Mouse (Mus musculus): ENCODE data around the gene Fam3c. TPM values are rescaled to one million over a fixed set of nuclear protein-coding genes. Genes with fewer than 3 reads are reported as not detected.

Fam3c gene
- polyA plus RNA-seq, 1 experiment from 2014 or later: 47.0 TPM

DNA sequence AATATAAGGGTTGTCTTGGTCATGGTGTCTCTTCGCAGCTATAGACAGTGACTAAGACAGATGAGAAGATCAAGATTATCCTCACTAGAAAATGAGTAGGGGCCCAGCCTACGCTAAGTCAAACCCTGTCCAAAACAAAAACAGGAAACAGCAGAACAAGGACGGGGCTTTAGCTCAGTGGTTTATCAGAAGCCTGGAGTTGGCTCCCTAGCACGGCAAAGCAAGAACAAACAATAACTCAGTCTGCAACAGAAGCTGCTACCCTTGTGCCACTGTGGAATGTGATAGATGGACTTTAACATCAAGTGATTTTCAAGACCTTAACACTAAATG, 5.8 kb downstream of the Fam3c start:
- ATAC-seq (replicated peaks; ENCODE audit: insufficient number of reproducible peaks, low FRiP score, low TSS enrichment, low read depth) (no peak), DNase-seq (ENCODE audit: low spot score) (no peak)
- Histone ChIP-seq H3K27ac (replicated peaks; ENCODE audit: low read depth, low read length) (no peak overlapping the region), H3K4me3 (ENCODE audit: low read depth, low read length) (no peak overlapping the region), H3K36me3 (replicated peaks; ENCODE audit: control insufficient read depth, insufficient read depth, low read depth, low read length) (no peaks in the 10 kb centered on the region), H3K9me3 (replicated peaks; ENCODE audit: control insufficient read depth, low read length) (no peaks in the 10 kb centered on the region), H3K4me2 (ENCODE audit: low read depth, low read length) (no peak overlapping the region), H3K27me3 (ENCODE audit: control insufficient read depth, insufficient read depth, low read length) (no peaks in the 10 kb centered on the region), H3K4me1 (ENCODE audit: control insufficient read depth, insufficient read depth, low read length) (peaks cover 4% of the 10 kb centered on the region), H3K9ac (replicated peaks; ENCODE audit: low read length) (no peak overlapping the region)
- WGBS: 59% methylated on average over 4 of the region's 4 CpGs

DNA sequence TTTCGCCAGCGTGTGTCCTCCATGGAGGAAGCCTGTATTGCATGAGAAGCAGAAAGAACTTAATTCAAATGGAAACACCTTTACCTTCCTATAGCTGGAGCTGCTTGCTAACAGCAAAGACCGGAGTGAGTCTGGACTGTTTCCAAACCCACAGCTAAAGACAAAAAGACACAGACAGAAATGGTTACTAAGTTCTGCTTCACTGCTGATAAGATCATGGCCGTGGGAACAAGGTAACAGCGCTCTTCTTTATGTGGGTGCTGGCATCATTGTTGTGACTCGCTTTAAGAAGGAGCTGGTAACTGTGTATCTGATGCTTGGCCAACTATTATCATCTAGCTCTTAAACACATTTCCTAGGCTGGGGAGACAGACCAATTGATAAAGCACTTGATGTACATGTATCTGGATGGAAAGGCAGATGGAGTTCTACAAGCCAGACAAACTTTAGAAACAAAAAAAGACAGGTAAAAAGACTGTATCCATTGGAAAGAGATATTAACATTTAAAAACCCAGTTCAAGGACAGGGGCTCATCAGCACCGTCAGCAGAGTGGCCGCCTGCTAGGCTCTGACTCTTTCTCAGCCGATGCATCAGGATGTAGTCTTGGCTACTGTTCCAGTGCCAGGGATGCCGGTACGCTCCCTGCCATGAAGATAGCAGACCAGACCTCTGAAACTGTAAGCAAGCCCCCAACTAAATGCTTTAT, 6.4 kb downstream of the Fam3c start:
- ATAC-seq (replicated peaks; ENCODE audit: insufficient number of reproducible peaks, low FRiP score, low TSS enrichment, low read depth) (no peak), DNase-seq (ENCODE audit: low spot score) (no peak)
- Histone ChIP-seq H3K27ac (replicated peaks; ENCODE audit: low read depth, low read length) (no peak overlapping the region), H3K4me3 (ENCODE audit: low read depth, low read length) (no peak overlapping the region), H3K4me1 (ENCODE audit: control insufficient read depth, insufficient read depth, low read length) (peaks cover 4% of the 10 kb centered on the region), H3K27me3 (ENCODE audit: control insufficient read depth, insufficient read depth, low read length) (no peaks in the 10 kb centered on the region), H3K9me3 (replicated peaks; ENCODE audit: control insufficient read depth, low read length) (no peaks in the 10 kb centered on the region), H3K4me2 (ENCODE audit: low read depth, low read length) (no peak overlapping the region), H3K36me3 (replicated peaks; ENCODE audit: control insufficient read depth, insufficient read depth, low read depth, low read length) (no peaks in the 10 kb centered on the region), H3K9ac (replicated peaks; ENCODE audit: low read length) (no peak overlapping the region)
- WGBS: 88% methylated on average over 11 of the region's 11 CpGs

GRCm38 (mm10) chr6:22348975-22349374, 7.1 kb downstream of the Fam3c start:
- Histone ChIP-seq H3K4me3 (ENCODE audit: low read depth, low read length) (no peak overlapping the region), H3K27me3 (ENCODE audit: control insufficient read depth, insufficient read depth, low read length) (no peaks in the 10 kb centered on the region), H3K4me1 (ENCODE audit: control insufficient read depth, insufficient read depth, low read length) (peaks cover 6% of the 10 kb centered on the region), H3K9ac (replicated peaks; ENCODE audit: low read length) (no peak overlapping the region), H3K4me2 (ENCODE audit: low read depth, low read length) (no peak overlapping the region), H3K36me3 (replicated peaks; ENCODE audit: control insufficient read depth, insufficient read depth, low read depth, low read length) (no peaks in the 10 kb centered on the region), H3K27ac (replicated peaks; ENCODE audit: low read depth, low read length) (no peak overlapping the region), H3K9me3 (replicated peaks; ENCODE audit: control insufficient read depth, low read length) (no peaks in the 10 kb centered on the region)
- WGBS: 92% methylated on average over 3 of the region's 3 CpGs
- no peak for ATAC-seq (replicated peaks; ENCODE audit: insufficient number of reproducible peaks, low FRiP score, low TSS enrichment, low read depth)
- no peak for DNase-seq (ENCODE audit: low spot score)

DNA sequence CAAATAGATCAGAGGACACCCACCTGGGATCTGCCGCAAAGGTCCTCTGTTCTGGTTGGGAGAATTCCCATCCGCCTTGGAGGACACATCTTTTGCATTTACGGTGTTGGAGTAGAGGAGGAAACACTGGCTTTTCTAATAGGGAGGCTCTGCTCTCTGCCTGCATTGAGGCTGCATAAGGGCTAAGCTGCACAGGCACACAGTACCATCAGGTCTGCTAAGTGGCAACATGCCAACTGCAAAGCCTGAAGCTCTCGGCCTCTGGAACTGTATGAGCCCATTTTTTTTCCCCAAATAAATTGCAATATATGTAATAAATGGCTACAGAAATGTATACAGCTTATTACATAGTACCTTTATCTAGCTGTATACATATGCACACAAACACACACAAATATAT, 7.9 kb downstream of the Fam3c start:
- H3K27ac ChIP-seq (replicated peaks; ENCODE audit: low read depth, low read length): no peak overlapping the region
- ATAC-seq (replicated peaks; ENCODE audit: insufficient number of reproducible peaks, low FRiP score, low TSS enrichment, low read depth): no peak

DNA sequence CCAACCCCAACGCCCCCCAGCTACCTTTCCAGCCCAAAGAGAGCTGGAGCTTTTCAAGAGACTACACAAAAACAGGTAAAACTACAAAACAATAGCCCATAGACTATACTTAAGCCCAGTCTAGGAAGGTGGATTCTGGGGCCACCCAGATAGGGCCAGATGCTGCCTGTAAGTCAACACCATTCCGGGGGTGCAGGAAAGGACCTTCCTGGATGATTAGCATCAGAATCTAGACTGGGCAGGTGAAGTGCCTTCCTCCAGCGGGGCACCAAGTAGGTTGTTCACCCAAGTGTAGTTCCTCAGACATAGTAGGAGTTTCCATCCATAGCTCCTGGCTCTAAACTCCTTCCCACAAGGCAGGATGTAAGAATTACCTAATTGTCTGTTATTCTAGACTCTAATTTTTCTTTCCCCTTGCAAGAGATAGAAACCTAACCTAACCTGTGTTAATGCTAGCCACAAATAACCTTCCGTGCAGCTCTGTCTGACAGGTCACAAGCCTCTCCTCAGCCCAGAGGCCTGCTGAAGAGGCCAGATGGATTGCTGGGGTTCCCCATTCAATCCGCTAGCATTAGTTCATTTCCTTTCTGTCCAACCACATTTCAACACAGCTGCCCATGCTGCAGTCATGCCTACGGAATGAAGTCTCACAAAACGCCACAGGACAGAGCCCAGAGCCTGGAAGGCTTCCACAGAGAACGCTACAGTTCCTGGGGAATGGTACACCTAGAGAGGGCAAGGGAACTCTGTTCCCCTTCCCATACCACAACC, 8.7 kb downstream of the Fam3c start:
- no peak overlapping the region for H3K9ac ChIP-seq (replicated peaks; ENCODE audit: low read length)
- peaks cover 6% of the 10 kb centered on the region for H3K4me1 ChIP-seq (ENCODE audit: control insufficient read depth, insufficient read depth, low read length)
- no peaks in the 10 kb centered on the region for H3K9me3 ChIP-seq (replicated peaks; ENCODE audit: control insufficient read depth, low read length)
- no peak overlapping the region for H3K4me3 ChIP-seq (ENCODE audit: low read depth, low read length)
- H3K27ac ChIP-seq (replicated peaks; ENCODE audit: low read depth, low read length): no peak overlapping the region
- no peaks in the 10 kb centered on the region for H3K27me3 ChIP-seq (ENCODE audit: control insufficient read depth, insufficient read depth, low read length)
- ATAC-seq (replicated peaks; ENCODE audit: insufficient number of reproducible peaks, low FRiP score, low TSS enrichment, low read depth) (no peak), DNase-seq (ENCODE audit: low spot score) (no peak)
- H3K36me3 ChIP-seq (replicated peaks; ENCODE audit: control insufficient read depth, insufficient read depth, low read depth, low read length): no peaks in the 10 kb centered on the region
- H3K4me2 ChIP-seq (ENCODE audit: low read depth, low read length): no peak overlapping the region
- 63% methylated on average over 8 of the region's 8 CpGs for WGBS

More for the DNA sequence above, 7.9 kb downstream of the Fam3c start:
- no peaks in the 10 kb centered on the region for H3K9me3 ChIP-seq (replicated peaks; ENCODE audit: control insufficient read depth, low read length)
- H3K36me3 ChIP-seq (replicated peaks; ENCODE audit: control insufficient read depth, insufficient read depth, low read depth, low read length): no peaks in the 10 kb centered on the region
- no peak overlapping the region for H3K9ac ChIP-seq (replicated peaks; ENCODE audit: low read length)
- H3K4me2 ChIP-seq (ENCODE audit: low read depth, low read length): no peak overlapping the region
- peaks cover 6% of the 10 kb centered on the region for H3K4me1 ChIP-seq (ENCODE audit: control insufficient read depth, insufficient read depth, low read length)
- DNase-seq (ENCODE audit: low spot score): no peak
- no peak overlapping the region for H3K4me3 ChIP-seq (ENCODE audit: low read depth, low read length)
- 81% methylated on average over 4 of the region's 4 CpGs for whole genome bisulfite sequencing
- no peaks in the 10 kb centered on the region for H3K27me3 ChIP-seq (ENCODE audit: control insufficient read depth, insufficient read depth, low read length)

- WGBS: 30% methylated on average over 6 of the region's 6 CpGs
- H3K4me1 ChIP-seq (ENCODE audit: control insufficient read depth, insufficient read depth, low read length): peaks cover 6% of the 10 kb centered on the region
- H3K9me3 ChIP-seq (replicated peaks; ENCODE audit: control insufficient read depth, low read length): no peaks in the 10 kb centered on the region
- no peak overlapping the region for H3K4me3 ChIP-seq (ENCODE audit: low read depth, low read length)
- no peak overlapping the region for H3K4me2 ChIP-seq (ENCODE audit: low read depth, low read length)
- no peaks in the 10 kb centered on the region for H3K27me3 ChIP-seq (ENCODE audit: control insufficient read depth, insufficient read depth, low read length)
- H3K27ac ChIP-seq (replicated peaks; ENCODE audit: low read depth, low read length): no peak overlapping the region
- no peak for ATAC-seq (replicated peaks; ENCODE audit: insufficient number of reproducible peaks, low FRiP score, low TSS enrichment, low read depth)
- DNase-seq (ENCODE audit: low spot score): peak; percentile 31
- H3K36me3 ChIP-seq (replicated peaks; ENCODE audit: control insufficient read depth, insufficient read depth, low read depth, low read length): no peaks in the 10 kb centered on the region
- H3K9ac ChIP-seq (replicated peaks; ENCODE audit: low read length): no peak overlapping the region
Measured at GRCm38 (mm10) chr6:22344443-22344842, 11.6 kb downstream of the Fam3c start.

DNA sequence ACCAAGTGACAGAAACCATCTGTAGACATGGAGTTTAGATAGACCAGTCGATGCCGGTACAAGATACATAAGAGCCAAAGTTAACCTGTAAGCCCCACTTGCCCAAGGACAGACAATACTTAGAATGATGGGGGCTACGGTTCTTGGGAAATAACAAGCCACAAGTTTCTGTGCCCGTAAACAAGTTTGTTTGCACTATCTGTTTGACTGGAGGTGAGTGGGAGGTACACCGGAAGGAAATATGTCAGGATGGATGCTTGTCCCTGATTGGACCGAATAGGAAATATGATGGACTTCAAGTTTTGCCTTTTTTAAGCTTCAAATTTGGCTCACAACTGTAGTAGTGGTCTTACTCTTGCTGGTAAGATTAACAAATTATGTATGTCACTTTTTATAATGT, 12.3 kb downstream of the Fam3c start:
- no peak for DNase-seq (ENCODE audit: low spot score)
- H3K4me3 ChIP-seq (ENCODE audit: low read depth, low read length): no peak overlapping the region
- H3K36me3 ChIP-seq (replicated peaks; ENCODE audit: control insufficient read depth, insufficient read depth, low read depth, low read length): no peaks in the 10 kb centered on the region; the same call in 1 of the 2 replicates
- no peak for ATAC-seq (replicated peaks; ENCODE audit: insufficient number of reproducible peaks, low FRiP score, low TSS enrichment, low read depth)
- H3K27me3 ChIP-seq (ENCODE audit: control insufficient read depth, insufficient read depth, low read length): no peaks in the 10 kb centered on the region
- no peaks in the 10 kb centered on the region for H3K9me3 ChIP-seq (replicated peaks; ENCODE audit: control insufficient read depth, low read length)
- H3K27ac ChIP-seq (replicated peaks; ENCODE audit: low read depth, low read length): no peak overlapping the region
- 89% methylated on average over 6 of the region's 6 CpGs for WGBS
- H3K9ac ChIP-seq (replicated peaks; ENCODE audit: low read length): no peak overlapping the region
- H3K4me2 ChIP-seq (ENCODE audit: low read depth, low read length): no peak overlapping the region
- peaks cover 6% of the 10 kb centered on the region for H3K4me1 ChIP-seq (ENCODE audit: control insufficient read depth, insufficient read depth, low read length)

GRCm38 (mm10) chr6:22343292-22343691, 12.8 kb downstream of the Fam3c start:
- Histone ChIP-seq H3K4me3 (ENCODE audit: low read depth, low read length) (no peak overlapping the region), H3K9ac (replicated peaks; ENCODE audit: low read length) (no peak overlapping the region), H3K36me3 (replicated peaks; ENCODE audit: control insufficient read depth, insufficient read depth, low read depth, low read length) (no peaks in the 10 kb centered on the region; the same call in 1 of the 2 replicates), H3K27ac (replicated peaks; ENCODE audit: low read depth, low read length) (no peak overlapping the region), H3K9me3 (replicated peaks; ENCODE audit: control insufficient read depth, low read length) (no peaks in the 10 kb centered on the region), H3K27me3 (ENCODE audit: control insufficient read depth, insufficient read depth, low read length) (no peaks in the 10 kb centered on the region), H3K4me1 (ENCODE audit: control insufficient read depth, insufficient read depth, low read length) (peaks cover 6% of the 10 kb centered on the region), H3K4me2 (ENCODE audit: low read depth, low read length) (no peak overlapping the region)
- WGBS: 91% methylated on average over 3 of the region's 3 CpGs
- 0 out of 2 replicates have a peak, but pooled peaks have one; percentile 29 for ATAC-seq (replicated peaks; ENCODE audit: insufficient number of reproducible peaks, low FRiP score, low TSS enrichment, low read depth)
- no peak for DNase-seq (ENCODE audit: low spot score)
